ENCODE assay signal across 27 mouse cellular contexts in the genomic region with DNA sequence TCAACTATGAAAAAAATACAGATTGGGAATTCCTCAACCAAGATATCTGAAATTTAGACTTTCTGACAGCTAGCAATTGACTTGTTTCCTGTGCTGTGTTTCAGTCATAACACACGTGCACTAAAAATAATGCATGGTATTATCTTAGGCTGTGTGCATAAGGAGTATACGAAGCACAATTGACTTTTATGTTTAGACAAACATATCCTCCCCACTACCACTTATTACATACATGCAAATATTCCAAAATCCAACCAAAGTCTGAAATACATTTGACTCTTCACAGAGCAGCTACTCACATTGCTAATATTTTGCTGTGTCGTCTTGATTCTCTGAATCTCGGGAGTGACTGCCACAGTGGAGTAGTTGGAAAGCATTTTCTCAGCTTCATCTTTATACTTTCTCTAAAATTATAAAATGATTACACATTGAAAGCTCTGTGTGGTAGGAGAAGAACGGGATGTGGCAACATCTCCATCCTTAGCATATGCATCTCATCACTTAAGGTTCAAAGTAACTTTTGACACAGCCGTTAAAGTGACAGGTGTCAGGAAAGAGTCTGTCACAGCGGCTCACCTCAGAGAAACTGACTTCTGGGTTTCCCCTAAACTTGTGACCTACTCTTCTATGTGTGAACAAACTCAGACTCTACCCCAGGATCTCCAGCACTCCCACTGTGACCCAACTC.
A peak's percentile ranks its signal among the peaks of the same experiment; 100 is the strongest.
DNase-seq lines count a peak whose midpoint lies in the region; ATAC-seq lines count a peak whose summit lies in the region.
"Had no signal": no experiment of that assay in that cellular context is flagged by ENCODE, and none has a peak within 500 bp of the region (broad histone marks: within the 10 kb centered on the region; RNA-seq: fewer than 3 reads in every experiment).

No protein-coding gene starts in this region.

- H3K27me3 ChIP-seq in hindbrain, embryonic 14.5 days (ENCODE audit: control insufficient read depth, insufficient read depth, low read length): no peaks in the 10 kb centered on the region
- no peaks in the 10 kb centered on the region for H3K27me3 ChIP-seq in embryonic facial prominence, embryonic 10.5 days (replicated peaks; ENCODE audit: low read depth, poor library complexity, severe bottlenecking)
- no peaks in the 10 kb centered on the region for H3K27me3 ChIP-seq in neural tube, embryonic 15.5 days (replicated peaks)
- H3K27me3 ChIP-seq: embryonic facial prominence, embryonic 13.5 days; forebrain, embryonic 12.5 days; hindbrain, embryonic 15.5 days; liver, embryonic 15.5 days; lung, embryonic 15.5 days; neural tube, embryonic 13.5 days had no signal

- no peaks in the 10 kb centered on the region for H3K4me1 ChIP-seq in hindbrain, embryonic 14.5 days (replicated peaks; ENCODE audit: control insufficient read depth, insufficient read depth, low read length)
- no peaks in the 10 kb centered on the region for H3K4me1 ChIP-seq in embryonic facial prominence, embryonic 10.5 days
- H3K4me1 ChIP-seq in neural tube, embryonic 15.5 days: no peaks in the 10 kb centered on the region
- H3K4me1 ChIP-seq: embryonic facial prominence, embryonic 13.5 days; forebrain, embryonic 12.5 days; hindbrain, embryonic 15.5 days; limb, embryonic 10.5 days; liver, embryonic 15.5 days; neural tube, embryonic 13.5 days had no signal

- no peak overlapping the region for H3K27ac ChIP-seq in hindbrain, embryonic 14.5 days
- no peak overlapping the region for H3K27ac ChIP-seq in embryonic facial prominence, embryonic 10.5 days (replicated peaks)
- H3K27ac ChIP-seq in neural tube, embryonic 15.5 days (replicated peaks): no peak overlapping the region
- H3K27ac ChIP-seq: embryonic facial prominence, embryonic 13.5 days; forebrain, embryonic 12.5 days; gastrocnemius, adult 2 months; hindbrain, embryonic 15.5 days; kidney, postnatal 0 days; limb, embryonic 10.5 days; liver, embryonic 15.5 days; lung, embryonic 15.5 days; neural tube, embryonic 13.5 days had no signal

- ATAC-seq in CD4-positive, CD25-positive, alpha-beta regulatory T cell, adult 4 months: peak; percentile 77
- no peak for ATAC-seq in hindbrain, embryonic 14.5 days (ENCODE audit: low FRiP score)
- no peak for ATAC-seq in neural tube, embryonic 15.5 days (ENCODE audit: low FRiP score)

- no peaks in the 10 kb centered on the region for H3K36me3 ChIP-seq in hindbrain, embryonic 14.5 days (replicated peaks; ENCODE audit: control insufficient read depth, insufficient read depth)
- H3K36me3 ChIP-seq in embryonic facial prominence, embryonic 10.5 days (replicated peaks): no peaks in the 10 kb centered on the region
- H3K36me3 ChIP-seq in neural tube, embryonic 15.5 days: no peaks in the 10 kb centered on the region
- H3K36me3 ChIP-seq: embryonic facial prominence, embryonic 13.5 days; forebrain, embryonic 12.5 days; hindbrain, embryonic 15.5 days; limb, embryonic 10.5 days; liver, embryonic 15.5 days; lung, embryonic 15.5 days; neural tube, embryonic 13.5 days had no signal

- H3K9me3 ChIP-seq in hindbrain, embryonic 14.5 days (ENCODE audit: control insufficient read depth, low read length): no peaks in the 10 kb centered on the region
- H3K9me3 ChIP-seq in embryonic facial prominence, embryonic 10.5 days: no peaks in the 10 kb centered on the region
- no peaks in the 10 kb centered on the region for H3K9me3 ChIP-seq in neural tube, embryonic 15.5 days (replicated peaks)
- H3K9me3 ChIP-seq: embryonic facial prominence, embryonic 13.5 days; forebrain, embryonic 12.5 days; hindbrain, embryonic 15.5 days; limb, embryonic 10.5 days; liver, embryonic 15.5 days; lung, embryonic 15.5 days; neural tube, embryonic 13.5 days had no signal

- H3K9ac ChIP-seq in hindbrain, embryonic 14.5 days: no peak overlapping the region
- no peak overlapping the region for H3K9ac ChIP-seq in neural tube, embryonic 15.5 days (replicated peaks)
- H3K9ac ChIP-seq: embryonic facial prominence, embryonic 13.5 days; forebrain, embryonic 12.5 days; hindbrain, embryonic 15.5 days; liver, embryonic 15.5 days; lung, embryonic 15.5 days; neural tube, embryonic 13.5 days had no signal

- no peak overlapping the region for H3K4me2 ChIP-seq in hindbrain, embryonic 14.5 days (replicated peaks)
- H3K4me2 ChIP-seq in neural tube, embryonic 15.5 days: no peak overlapping the region
- H3K4me2 ChIP-seq: embryonic facial prominence, embryonic 13.5 days; forebrain, embryonic 12.5 days; hindbrain, embryonic 15.5 days; liver, embryonic 15.5 days; lung, embryonic 15.5 days; neural tube, embryonic 13.5 days had no signal

- WGBS in hindbrain, embryonic 14.5 days: 88% methylated on average over 7 of the region's 7 CpGs
- WGBS in embryonic facial prominence, embryonic 10.5 days: 90% methylated on average over 7 of the region's 7 CpGs
- 89% methylated on average over 7 of the region's 7 CpGs for WGBS in neural tube, embryonic 15.5 days

- no peak overlapping the region for H3K4me3 ChIP-seq in hindbrain, embryonic 14.5 days (replicated peaks; ENCODE audit: low read length)
- H3K4me3 ChIP-seq in embryonic facial prominence, embryonic 10.5 days: no peak overlapping the region
- no peak overlapping the region for H3K4me3 ChIP-seq in neural tube, embryonic 15.5 days (replicated peaks)
- H3K4me3 ChIP-seq: embryonic facial prominence, embryonic 13.5 days; erythroblast, embryonic 14.5 days; forebrain, embryonic 12.5 days; gastrocnemius, adult 2 months; hindbrain, embryonic 15.5 days; limb, embryonic 10.5 days; liver, embryonic 15.5 days; lung, embryonic 15.5 days; neural tube, embryonic 13.5 days had no signal

- DNase-seq in A20 (ENCODE audit: low read depth, low spot score): peak; percentile 74
- DNase-seq in naive thymus-derived CD4-positive, alpha-beta T cell, adult 2 months (ENCODE audit: low read depth): peak; percentile 23
- DNase-seq in thymus, postnatal 10 days (ENCODE audit: low spot score in 2 of 2): peak; percentile 65 to 67
- no peak for DNase-seq in urinary bladder, postnatal 36 days (ENCODE audit: low spot score in 2 of 2)
- no peak for DNase-seq in hindbrain, embryonic 14.5 days (ENCODE audit: low spot score)
- DNase-seq in embryonic facial prominence, embryonic 10.5 days (ENCODE audit: low spot score): no peak
- DNase-seq: adrenal gland, adult 2 months; cerebellum, adult 11 months; cerebellum, postnatal 10 days; gastrocnemius, adult 2 months; heart, postnatal 36 days; kidney, adult 11 months; liver; lung, postnatal 4 days; midbrain, embryonic 14.5 days; right cerebral cortex, adult 18-20 months had no signal

Comparison
In these comparisons a context has a peak if more than half of its experiments do, and no peak if none do; other contexts are left out.
1. DNase-seq: peak in A20 (single experiment), naive thymus-derived CD4-positive, alpha-beta T cell, adult 2 months (single experiment) and thymus, postnatal 10 days (2 of 2); none in urinary bladder, postnatal 36 days (0 of 2), hindbrain, embryonic 14.5 days (single experiment) and embryonic facial prominence, embryonic 10.5 days (single experiment).